Mouse (Mus musculus) gastrocnemius, postnatal 10 days (tissue): ENCODE measurements around the gene Ndufb4. TPM values are rescaled to one million over a fixed set of nuclear protein-coding genes. Genes with fewer than 3 reads are reported as not detected.
"Not testable (repeated sequence)": the region's sequence is repeated elsewhere in the genome, so short reads cannot be mapped to it uniquely, and the experiment has no call there.

Experiments used
- DNase-seq: peaks from one replicate; pipeline ENCODE4 v3.0.0; 2021; ENCODE audit warnings: mixed read lengths
- long read RNA-seq, 2 experiments: library from polyadenylated mRNA; stranded (forward); transcript quantifications; one replicate each; pipeline ENCODE4 v2.0.0; 2021
- total RNA-seq, 2 experiments: library from RNA; stranded (reverse); gene quantifications; 2 replicates each; pipeline ENCODE4 v1.2.3; 2021

Ndufb4 gene
- 100 to 1,000 TPM; 150 to 158 TPM for total RNA-seq
- long read RNA-seq, experiment 1, transcript Ndufb4-201 (3 exons, 971 nt), result major isoform, 174 of 181 reads
- long read RNA-seq, experiment 1, partial matches to known transcripts, result 0 of 181 reads
- long read RNA-seq, experiment 1, other reads (novel, unspliced or antisense), result 6 of 181 reads
- long read RNA-seq, experiment 2, transcript Ndufb4-201 (3 exons, 971 nt), result major isoform, 150 of 152 reads
- long read RNA-seq, experiment 2, partial matches to known transcripts, result 0 of 152 reads
- long read RNA-seq, experiment 2, other reads (novel, unspliced or antisense), result 0 of 152 reads

DNA sequence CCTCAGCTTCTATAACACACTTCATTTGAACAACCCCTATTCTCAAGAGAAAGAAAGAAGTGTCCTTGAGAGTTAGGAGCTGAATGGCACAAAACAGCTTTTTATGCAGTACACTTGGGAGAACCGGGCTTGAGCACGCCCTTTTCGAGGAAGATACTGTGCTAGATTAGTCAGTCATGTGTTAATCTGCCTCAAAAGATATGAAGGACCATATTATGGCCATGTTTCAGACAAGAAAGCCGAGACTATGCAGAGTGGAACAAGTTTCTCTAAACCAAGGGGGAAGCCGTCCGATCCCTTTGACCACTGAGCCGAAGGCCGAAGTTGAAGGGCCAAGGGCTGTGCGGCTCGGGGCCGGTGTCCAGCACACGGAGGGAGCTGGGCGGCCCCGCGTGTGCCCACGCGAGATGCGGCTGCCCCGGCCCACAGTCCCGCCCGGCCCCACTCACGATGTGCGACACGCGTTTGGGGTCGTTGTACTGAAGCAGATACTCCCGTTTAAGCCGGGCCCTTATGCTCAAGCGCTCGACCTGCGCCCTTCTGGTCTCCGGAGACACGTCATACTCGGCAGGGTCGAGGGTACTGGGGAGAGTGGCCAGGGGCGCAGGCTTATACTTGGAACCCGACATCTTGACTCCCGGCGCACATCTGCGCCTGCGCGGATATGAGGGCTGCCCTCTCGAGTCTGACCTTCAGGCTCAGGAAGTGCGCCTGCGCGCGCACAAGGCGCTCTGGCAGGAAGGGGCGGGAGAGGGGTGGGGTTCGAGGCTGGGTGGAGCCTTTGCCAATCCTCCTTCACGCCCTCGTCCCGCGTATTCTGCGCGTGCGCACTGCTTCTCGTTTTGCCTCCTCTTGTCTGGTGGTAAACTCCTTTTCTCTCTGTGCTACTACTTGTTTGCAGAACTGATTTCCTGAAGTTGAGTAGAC lies at the start of gene Ndufb4:
Gene Ndufb4 (minus strand): TSS at position 723 of the 927 bp plus-strand sequence.
- DNase-seq, result peak; percentile 94

DNA sequence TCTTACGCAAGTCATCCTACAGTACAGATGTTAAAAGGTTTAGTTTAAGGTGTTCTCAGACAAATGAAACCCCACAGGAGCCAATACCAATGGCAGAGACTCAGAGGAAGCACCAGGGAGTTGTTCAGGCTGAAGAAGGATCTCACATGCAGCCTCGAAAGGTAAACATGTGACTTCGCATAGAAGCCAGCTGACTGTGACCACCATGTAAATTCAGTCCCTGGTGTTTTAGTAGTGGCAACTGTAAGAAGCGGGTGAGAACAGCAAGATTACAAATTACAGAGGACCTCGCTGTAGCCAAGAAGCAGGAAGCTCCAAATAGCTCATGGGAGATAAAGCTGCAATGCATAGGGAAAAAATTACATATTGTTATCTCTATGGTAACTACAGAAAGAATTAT lies 49.6 kb upstream of the Ndufb4 start:
- no peak for DNase-seq

DNA sequence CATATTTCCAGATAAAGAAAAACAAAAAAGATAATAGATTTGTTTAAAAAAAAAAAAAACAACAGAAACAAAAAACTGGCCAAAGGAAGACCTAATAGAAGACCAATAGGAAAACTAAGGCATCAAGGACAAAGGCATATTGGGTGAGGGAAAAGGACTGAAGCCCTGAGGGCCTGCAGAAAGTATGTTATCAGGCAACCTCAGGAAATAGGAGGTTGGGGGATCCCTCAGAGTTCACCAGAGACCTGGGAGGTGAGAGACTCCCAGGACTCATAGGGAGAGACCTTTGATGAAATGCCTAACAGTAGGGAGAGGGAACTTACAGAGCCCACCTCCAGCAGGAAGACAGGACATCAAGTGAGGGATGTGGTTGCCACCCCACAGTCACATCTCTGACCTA lies 45.8 kb upstream of the Ndufb4 start:
- not testable (repeated sequence) for DNase-seq

DNA sequence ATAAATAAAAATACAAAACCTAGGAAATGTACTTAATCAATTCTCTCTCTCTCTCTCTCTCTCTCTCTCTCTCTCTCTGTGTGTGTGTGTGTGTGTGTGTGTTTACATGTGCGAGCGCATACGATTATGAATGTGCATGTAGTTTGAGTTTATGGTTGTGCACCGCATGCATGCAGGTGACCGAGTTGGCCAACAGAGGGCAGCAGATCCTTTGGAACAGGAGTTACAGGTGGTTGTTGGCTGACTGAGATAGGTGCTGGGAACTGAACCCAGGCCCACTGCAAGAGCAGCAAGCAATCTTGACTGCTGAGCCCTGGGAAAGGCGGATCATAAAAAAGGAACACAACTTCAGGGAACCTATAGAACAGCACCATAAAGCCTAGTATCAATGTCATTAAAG lies 44.5 kb upstream of the Ndufb4 start:
- DNase-seq, result no peak

DNA sequence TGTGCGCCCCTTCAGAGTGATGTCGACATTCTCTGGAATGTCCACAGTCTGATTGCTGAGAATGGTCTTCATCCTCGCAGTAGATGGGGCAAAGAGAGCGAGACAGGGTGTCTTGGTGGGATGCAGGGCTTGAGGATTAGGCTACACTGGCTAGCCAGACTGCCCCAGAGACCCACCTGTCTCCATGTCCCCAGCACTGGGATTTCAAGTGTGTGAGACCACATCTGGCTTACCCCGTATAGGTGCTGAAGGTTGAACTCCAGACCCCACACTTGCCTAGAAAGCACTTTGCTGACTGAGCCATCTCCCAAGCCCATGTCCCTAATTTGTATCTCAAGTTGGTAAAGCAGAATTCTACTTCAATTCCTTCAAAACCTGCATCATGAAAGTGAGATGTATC lies 43.0 kb upstream of the Ndufb4 start:
- no peak for DNase-seq

DNA sequence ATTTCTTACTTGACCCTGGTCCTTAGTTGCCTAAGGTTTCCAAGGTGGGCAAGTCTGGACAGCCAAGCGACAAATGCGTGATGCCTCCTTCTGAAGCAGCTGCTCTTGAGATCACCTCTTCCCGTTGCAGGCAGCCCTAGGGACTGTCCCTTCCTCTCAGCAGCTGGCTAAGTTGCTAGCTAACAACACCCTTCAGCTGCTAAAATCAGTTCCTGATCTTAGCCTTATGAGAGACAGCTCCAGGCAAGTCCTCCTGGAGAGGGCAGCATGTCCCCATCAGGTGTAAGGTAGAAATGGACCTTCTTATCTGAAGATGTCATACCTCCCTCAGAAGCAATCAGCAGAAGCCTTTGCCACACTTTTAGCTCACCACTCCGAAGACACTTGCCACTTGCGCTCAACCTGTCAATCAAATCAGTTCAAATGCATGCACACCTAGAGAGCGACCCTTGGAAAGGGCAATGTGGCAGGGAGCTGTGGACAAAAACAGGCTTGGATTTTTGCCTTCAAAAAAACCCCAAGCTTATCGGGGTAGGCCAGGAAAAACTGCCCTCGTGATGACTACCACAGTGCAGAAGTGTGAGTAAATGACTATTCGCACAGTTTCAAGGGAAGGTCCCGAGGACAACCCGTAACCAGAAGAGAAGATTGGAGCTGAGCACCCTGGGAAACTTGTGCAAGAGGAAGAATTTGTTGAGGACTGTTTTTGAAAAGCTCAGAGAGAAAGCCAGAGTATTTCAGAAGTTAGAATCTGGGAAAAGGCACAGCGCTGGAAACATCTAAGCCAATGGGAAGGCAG lies 36.9 kb upstream of the Ndufb4 start:
- no peak for DNase-seq

DNA sequence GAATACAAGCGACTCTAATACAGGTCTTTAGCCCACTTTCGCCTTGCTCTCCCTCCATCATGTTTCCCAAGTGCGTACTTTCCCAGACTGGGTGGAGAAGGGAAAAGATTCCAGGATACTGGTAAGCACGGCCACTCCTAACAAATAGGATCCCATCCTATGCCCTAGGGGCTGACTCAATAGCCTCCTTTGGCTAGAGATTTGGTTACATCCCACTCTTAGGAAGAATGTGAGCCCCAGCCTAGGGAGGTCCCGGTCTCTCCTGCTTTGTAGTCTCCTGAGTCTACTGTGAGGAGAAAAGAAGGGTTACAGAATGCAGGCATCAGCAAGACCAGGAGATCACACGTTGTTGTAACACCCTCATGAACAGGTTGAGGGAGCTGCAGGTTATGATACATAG lies 36.2 kb upstream of the Ndufb4 start:
- no peak for DNase-seq

DNA sequence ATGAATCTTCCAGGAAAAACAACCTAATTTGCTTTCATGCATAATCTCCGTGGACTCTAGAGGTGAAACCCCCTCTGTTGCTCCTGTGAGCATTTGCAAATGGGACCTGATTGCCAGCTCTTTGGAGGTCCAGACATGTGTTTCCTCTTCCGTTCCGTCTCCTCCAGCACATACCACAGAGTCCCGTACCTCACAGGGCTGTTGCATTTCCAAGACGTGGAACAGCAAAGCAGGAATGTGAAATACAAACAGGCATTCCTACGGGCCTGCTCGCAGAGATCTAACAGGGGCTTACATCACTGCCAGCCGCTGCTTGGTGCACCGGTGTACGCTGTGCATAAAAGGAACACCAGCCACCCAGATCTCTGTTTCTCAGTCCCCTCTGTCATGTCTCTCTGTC lies 35.7 kb upstream of the Ndufb4 start:
- no peak for DNase-seq

DNA sequence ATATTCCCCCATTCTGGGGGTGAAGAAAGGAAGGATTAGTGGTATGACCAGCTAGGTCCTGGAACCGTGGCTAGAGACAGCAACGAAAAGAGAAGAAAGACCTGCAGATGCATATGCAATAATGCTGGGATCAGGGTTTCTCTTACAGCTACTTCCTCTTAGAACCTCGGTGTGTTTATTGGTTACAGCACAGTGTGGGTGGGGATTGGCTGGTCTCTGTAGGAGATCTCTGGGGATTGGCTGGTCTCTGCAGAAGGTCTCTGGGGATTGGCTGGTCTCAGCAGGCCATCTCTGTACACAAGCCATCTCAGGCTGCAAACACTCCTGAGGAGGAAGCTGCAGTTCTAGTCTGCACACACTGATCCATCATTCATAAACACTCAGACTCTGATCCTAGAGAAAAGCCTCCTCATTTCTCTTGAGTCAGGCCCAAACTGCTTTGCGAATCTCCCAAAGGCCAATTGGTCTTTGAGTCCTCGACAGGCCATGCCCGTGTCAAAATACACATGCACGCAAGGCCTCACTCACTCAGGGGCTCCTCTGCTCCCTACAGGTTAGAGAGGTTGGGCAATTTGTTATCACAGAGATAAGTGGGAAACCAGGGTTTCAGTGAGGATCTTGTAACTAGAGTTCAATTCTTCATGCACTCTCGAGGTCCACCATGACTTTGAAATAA lies 35.1 kb upstream of the Ndufb4 start:
- DNase-seq, result no peak

DNA sequence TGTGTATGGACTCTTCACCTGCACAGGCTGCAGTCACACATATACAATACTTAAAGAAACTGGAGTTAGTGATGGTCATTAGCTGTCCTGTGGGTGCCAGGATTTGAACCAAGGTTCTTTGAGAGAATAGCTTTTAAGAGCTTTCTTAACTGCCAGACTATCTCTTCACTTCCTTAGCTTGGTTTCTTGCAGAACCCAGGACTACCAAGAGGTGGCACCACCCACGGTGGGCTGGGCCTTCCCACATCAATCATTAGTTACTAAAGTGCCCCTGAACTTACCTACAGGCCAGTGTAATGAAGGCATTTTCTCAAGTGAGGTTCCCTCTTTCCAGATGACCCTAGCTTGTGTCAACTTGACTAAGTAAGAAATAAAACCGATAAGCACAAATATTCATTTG lies 33.9 kb upstream of the Ndufb4 start:
- DNase-seq, result no peak

DNA sequence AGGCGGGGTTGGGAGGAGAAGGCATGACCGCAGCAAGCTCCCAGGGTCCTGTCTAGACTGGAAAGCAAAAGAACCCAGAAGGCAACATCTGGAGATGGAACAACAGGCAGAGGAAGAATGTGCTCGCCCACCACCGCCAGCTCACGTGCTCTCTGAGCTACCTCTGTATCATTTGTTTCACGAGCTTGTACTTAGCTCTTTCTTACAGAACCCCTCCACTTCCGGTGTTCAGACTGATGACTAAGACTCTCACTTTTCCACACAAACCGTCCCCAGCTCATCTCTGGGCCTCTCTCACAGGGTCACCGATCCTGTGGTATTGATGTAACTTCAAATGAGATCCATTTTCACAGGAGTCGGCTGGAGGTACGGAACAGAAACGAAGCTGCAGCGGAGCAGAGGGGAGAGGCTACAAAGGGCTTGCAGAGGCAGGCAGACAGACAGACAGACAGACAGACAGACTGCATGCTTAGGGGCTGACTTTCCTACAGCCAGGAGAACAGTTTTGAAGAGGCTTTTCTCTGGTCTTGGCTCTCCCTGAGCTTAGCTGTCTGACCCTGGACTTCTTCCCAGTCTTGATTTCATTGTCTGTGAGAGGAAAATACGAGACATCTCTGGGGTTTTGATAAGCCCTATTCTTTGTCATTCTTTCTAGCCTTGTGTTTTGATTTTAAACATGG lies 33.2 kb upstream of the Ndufb4 start:
- no peak for DNase-seq

DNA sequence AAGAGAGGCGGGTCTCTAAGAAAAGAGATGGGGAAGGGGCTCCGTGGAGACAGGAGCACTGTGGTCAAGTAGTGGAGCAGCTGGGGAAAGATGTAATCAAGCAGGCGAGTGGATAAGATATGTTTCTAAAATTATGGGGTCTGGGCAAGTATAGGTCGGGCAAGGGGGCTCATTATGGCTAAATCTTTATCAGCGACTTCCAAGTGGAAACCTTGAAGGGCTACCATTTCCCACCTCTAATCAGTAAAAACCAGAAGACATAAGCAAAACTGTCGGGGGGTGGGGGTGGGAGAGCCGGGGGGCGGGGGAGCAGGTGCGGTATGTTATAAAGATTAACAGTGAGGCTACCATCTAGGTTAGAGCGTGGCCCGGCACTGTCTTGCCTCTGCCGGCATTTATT lies 32.6 kb upstream of the Ndufb4 start:
- no peak for DNase-seq

DNA sequence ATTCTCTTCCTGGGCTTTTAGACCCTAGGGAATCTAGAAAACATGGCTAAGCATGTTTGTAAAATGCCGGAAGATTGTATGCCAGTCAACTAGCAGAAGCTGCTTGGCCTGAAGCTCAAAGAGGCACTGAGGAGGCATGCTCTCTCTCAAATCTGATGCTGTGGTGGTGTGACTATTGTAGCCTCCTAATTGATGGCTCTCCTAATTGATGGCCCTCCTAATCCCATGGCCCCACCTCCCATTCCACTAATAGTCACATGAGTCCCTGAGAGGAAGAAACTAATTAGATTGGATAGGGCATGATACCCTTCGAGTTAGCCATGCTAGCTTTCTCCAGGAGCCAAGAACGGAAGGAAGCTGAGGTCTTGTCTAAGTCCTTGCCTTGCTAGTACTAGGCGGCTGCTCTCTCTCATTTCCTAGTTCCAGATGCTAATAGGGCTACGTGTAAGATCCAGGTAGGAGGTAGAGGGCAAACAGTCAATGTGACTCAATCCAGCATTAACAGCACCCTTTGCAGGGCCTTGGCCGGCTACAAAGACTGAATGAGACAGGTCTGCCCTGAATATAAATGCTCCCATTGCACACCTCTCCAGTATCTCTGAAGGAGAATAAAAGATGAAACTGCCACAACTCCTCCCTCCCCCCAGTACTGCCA lies 31.8 kb upstream of the Ndufb4 start:
- DNase-seq, result no peak

DNA sequence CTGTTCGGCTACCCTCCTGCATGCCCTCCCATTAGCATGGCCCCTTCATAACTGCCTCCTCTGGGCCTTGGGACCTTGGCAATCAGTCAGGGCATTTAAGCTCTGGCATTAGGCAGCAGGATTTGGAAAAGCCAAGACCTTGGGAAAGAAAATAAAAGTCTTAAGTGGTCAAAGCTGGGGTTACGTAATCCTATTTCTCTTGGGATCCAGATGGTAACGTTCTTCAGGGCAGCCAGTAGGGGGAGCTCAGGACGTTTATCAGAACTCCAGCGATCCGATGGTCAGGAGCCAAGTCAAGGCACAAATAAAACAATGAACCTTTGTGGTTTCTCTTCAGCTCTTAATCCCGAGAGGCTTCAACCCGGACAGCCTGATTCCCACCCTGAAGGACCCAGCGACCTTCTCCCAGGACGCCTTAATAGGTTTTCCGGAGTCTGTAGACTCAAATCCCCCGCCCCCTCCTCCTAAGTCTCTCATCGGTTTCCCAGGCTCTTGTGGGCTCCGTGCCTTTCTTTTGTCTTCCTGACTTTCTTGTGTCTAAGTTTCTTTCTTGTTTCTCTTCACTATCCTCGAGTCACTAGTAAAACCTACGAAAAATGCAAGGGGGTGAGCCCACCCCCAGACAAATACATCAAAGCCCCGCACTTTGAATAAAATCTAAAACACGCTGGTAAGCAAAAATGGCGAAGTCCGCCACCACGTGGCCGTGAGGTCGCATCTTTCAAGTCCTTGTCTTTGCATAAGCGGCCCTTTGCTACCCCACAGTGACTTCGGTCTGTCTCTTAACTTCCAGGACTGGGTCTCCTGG lies 30.6 kb upstream of the Ndufb4 start:
- peak; percentile 85 for DNase-seq

DNA sequence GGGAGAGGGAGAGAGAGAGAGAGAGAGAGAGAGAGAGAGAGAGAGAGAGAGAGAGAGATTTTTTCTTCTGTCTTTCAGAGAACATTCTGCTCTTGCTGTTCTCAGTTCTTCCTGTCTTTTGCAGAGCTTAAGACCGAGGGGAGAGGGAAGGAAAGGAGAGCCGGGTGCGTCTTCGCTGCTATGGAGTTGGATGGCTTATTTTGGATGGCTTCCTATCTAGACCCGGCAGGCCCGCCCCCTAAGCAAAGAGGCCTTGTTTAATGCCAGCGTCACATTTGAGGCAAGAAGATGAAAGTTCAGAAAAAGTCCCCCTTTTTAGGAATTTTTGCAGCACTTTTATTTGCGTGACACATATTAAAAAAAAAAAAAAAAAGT lies 30.0 kb upstream of the Ndufb4 start:
- DNase-seq, result no peak

DNA sequence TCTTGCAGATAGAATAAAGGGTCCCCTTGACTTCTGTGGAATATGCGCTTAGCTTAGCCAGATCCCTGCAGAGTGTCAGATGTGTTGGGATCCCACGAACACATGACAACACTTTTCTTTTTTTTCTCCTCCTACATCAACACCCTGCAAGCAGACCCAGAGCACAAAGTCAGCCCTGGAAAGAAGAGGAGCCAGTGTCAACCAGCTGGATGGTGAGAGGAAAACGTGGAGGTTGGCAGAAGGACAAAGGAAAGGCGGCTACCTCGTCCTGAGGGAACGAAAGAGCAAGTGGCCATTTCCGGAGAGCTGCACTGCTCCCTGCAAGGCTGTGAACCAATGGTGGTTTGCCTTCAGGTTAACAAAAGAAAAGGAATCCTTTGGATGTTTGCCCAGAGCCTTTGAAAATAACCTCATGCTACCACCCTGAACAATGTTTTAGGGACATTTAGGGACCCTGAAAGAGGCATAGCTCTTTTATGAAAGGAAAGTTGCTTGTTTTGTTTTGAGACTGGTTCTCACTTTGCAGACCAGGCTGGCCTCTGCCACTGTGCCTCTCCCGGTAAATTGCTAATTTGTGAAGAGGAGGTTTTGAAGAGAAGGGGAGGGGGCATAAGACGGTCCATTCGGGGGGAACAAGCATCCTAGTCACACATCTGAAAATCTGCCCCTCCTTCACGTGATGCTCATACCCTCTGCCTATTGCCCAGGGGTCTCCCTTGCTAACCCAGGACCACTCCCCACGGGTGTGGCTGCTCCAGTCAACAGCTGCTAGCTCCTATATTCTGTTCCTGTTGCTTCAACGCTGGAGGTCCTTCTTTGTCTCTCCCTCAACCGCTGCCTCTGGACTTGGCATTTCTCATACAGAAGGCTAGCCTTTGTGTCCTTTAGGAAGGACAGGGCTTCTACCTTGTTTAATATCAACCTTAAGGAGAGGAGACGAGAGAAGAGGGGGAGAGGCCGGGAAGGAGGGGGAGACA lies 29.2 kb upstream of the Ndufb4 start:
- DNase-seq, result no peak

DNA sequence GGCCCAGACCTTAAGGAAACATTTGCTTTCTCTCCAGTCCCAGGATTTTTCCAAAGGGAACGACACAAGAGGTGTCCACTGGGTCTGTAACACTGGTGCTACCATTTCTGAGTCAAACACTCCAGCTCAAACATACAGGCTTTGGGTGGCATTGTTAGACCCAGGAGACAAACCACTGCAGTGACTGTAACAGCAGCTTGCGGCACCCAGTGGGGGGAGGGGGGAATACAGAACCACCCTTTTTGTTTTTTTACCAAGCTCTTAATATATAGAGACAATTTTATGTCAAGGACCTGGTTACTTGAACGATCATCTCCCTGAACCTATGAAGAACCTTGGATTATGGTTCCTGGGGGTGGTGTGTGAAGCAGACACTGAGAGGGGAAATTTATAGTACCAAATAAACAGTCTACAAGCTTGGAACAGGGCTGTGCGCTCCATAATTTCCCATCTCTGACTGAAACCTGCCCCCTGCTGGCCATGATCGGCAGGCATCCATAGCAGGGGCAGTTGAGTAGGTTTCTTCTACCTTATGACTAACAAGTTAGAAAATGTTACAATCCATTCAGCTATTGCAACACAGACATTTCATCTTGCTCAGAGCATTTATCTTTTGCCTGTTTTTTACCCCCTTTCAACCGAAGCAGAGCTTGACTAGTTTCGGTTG lies 28.2 kb upstream of the Ndufb4 start:
- DNase-seq, result peak; percentile 88

DNA sequence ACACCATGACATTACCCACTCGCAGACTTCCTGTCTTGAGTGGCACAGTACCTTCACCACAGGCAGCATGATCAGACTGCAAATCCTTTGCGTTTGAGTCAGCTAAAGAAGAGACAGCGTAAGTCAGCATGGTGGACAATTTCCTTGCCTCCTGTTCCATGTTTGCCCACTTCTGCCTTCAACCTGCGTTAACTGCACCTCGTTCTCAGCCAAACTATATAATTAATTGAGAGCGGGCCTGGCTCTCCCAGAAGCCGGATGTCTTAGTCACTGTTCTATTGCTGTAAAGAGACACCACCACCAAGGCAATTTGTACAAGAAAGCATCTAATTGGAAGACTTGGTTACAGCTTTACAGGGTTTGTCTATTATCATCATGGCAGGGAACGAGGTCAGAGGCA lies 26.6 kb upstream of the Ndufb4 start:
- no peak for DNase-seq
